Mouse (Mus musculus): ENCODE data around the gene Crb2. TPM values are rescaled to one million over a fixed set of nuclear protein-coding genes. Genes with fewer than 3 reads are reported as not detected.

The Crb2 gene
- polyA plus RNA-seq, 1 experiment from 2014 or later = 3.1 TPM

GRCm38 (mm10) chr2:37744773-37745395 is 31.2 kb upstream of the Crb2 start:
- peak; percentile 40; the same call in 1 of the 2 replicates for ATAC-seq (replicated peaks; ENCODE audit: low FRiP score, low read depth)
- no peaks in the 10 kb centered on the region for H3K36me3 ChIP-seq (ENCODE audit: insufficient read depth, low read length)
- DNase-seq (ENCODE audit: low spot score) = no peak
- no peak overlapping the region for H3K27ac ChIP-seq
- 0 out of 2 replicates have a peak, but pooled peaks cover 2% of the 10 kb centered on the region for H3K4me1 ChIP-seq (replicated peaks; ENCODE audit: insufficient read depth, low read length)
- no peak for TF ChIP-seq CTCF (IDR thresholded peaks at IDR 0.05; ENCODE audit: low read depth)
- no peak overlapping the region for H3K4me3 ChIP-seq (replicated peaks; ENCODE audit: low read depth, low read length)
- no peaks in the 10 kb centered on the region for H3K9me3 ChIP-seq (replicated peaks; ENCODE audit: low read length)
- no peaks in the 10 kb centered on the region for H3K27me3 ChIP-seq (ENCODE audit: insufficient read depth, low read length)
- whole genome bisulfite sequencing = 79% methylated on average over 10 of the region's 10 CpGs
- no peak overlapping the region for H3K4me2 ChIP-seq (ENCODE audit: low read length)
- no peak overlapping the region for H3K9ac ChIP-seq (ENCODE audit: low read depth, low read length)

- Histone ChIP-seq H3K4me2 (ENCODE audit: low read length) (no peak overlapping the region), H3K9me3 (replicated peaks; ENCODE audit: low read length) (no peaks in the 10 kb centered on the region), H3K27ac (no peak overlapping the region), H3K9ac (ENCODE audit: low read depth, low read length) (no peak overlapping the region), H3K36me3 (ENCODE audit: insufficient read depth, low read length) (no peaks in the 10 kb centered on the region), H3K4me3 (replicated peaks; ENCODE audit: low read depth, low read length) (no peak overlapping the region), H3K4me1 (replicated peaks; ENCODE audit: insufficient read depth, low read length) (0 out of 2 replicates have a peak, but pooled peaks cover 2% of the 10 kb centered on the region), H3K27me3 (ENCODE audit: insufficient read depth, low read length) (no peaks in the 10 kb centered on the region)
- TF ChIP-seq CTCF (IDR thresholded peaks at IDR 0.05; ENCODE audit: low read depth) = no peak
- WGBS = 88% methylated on average over 5 of the region's 5 CpGs
- ATAC-seq (replicated peaks; ENCODE audit: low FRiP score, low read depth) (no peak), DNase-seq (ENCODE audit: low spot score) (no peak)
Observed at GRCm38 (mm10) chr2:37746293-37747049, 29.6 kb upstream of the Crb2 start.

- no peak for DNase-seq (ENCODE audit: low spot score)
Observed at GRCm38 (mm10) chr2:37747909-37748308, 28.1 kb upstream of the Crb2 start.

GRCm38 (mm10) chr2:37748442-37749066 is 27.5 kb upstream of the Crb2 start:
- Histone ChIP-seq H3K27me3 (ENCODE audit: insufficient read depth, low read length) (no peaks in the 10 kb centered on the region), H3K4me2 (ENCODE audit: low read length) (no peak overlapping the region), H3K27ac (no peak overlapping the region), H3K4me3 (replicated peaks; ENCODE audit: low read depth, low read length) (no peak overlapping the region), H3K9me3 (replicated peaks; ENCODE audit: low read length) (no peaks in the 10 kb centered on the region), H3K4me1 (replicated peaks; ENCODE audit: insufficient read depth, low read length) (0 out of 2 replicates have a peak, but pooled peaks cover 2% of the 10 kb centered on the region), H3K9ac (ENCODE audit: low read depth, low read length) (no peak overlapping the region), H3K36me3 (ENCODE audit: insufficient read depth, low read length) (no peaks in the 10 kb centered on the region)
- DNase-seq (ENCODE audit: low spot score) (no peak), ATAC-seq (replicated peaks; ENCODE audit: low FRiP score, low read depth) (no peak)
- TF ChIP-seq CTCF (IDR thresholded peaks at IDR 0.05; ENCODE audit: low read depth) = no peak
- WGBS = 47% methylated on average over 10 of the region's 10 CpGs

More at GRCm38 (mm10) chr2:37747909-37748308, 28.1 kb upstream of the Crb2 start:
- Histone ChIP-seq H3K4me2 (ENCODE audit: low read length) (no peak overlapping the region), H3K4me1 (replicated peaks; ENCODE audit: insufficient read depth, low read length) (0 out of 2 replicates have a peak, but pooled peaks cover 2% of the 10 kb centered on the region), H3K4me3 (replicated peaks; ENCODE audit: low read depth, low read length) (no peak overlapping the region), H3K36me3 (ENCODE audit: insufficient read depth, low read length) (no peaks in the 10 kb centered on the region), H3K9me3 (replicated peaks; ENCODE audit: low read length) (no peaks in the 10 kb centered on the region), H3K9ac (ENCODE audit: low read depth, low read length) (no peak overlapping the region), H3K27ac (no peak overlapping the region), H3K27me3 (ENCODE audit: insufficient read depth, low read length) (no peaks in the 10 kb centered on the region)
- TF ChIP-seq CTCF (IDR thresholded peaks at IDR 0.05; ENCODE audit: low read depth) = no peak
- no peak for ATAC-seq (replicated peaks; ENCODE audit: low FRiP score, low read depth)
- 54% methylated on average over 2 of the region's 2 CpGs for WGBS

- H3K4me1 ChIP-seq (replicated peaks; ENCODE audit: insufficient read depth, low read length) = 0 out of 2 replicates have a peak, but pooled peaks cover 2% of the 10 kb centered on the region
- no peaks in the 10 kb centered on the region for H3K36me3 ChIP-seq (ENCODE audit: insufficient read depth, low read length)
- no peaks in the 10 kb centered on the region for H3K9me3 ChIP-seq (replicated peaks; ENCODE audit: low read length)
- H3K9ac ChIP-seq (ENCODE audit: low read depth, low read length) = no peak overlapping the region
- no peak overlapping the region for H3K4me3 ChIP-seq (replicated peaks; ENCODE audit: low read depth, low read length)
- ATAC-seq (replicated peaks; ENCODE audit: low FRiP score, low read depth) = no peak
- TF ChIP-seq CTCF (IDR thresholded peaks at IDR 0.05; ENCODE audit: low read depth) = no peak
- H3K4me2 ChIP-seq (ENCODE audit: low read length) = no peak overlapping the region
- DNase-seq (ENCODE audit: low spot score) = no peak
- WGBS = 43% methylated on average over 6 of the region's 6 CpGs
- H3K27ac ChIP-seq = no peak overlapping the region
- no peaks in the 10 kb centered on the region for H3K27me3 ChIP-seq (ENCODE audit: insufficient read depth, low read length)
Observed at GRCm38 (mm10) chr2:37749323-37749722, 26.7 kb upstream of the Crb2 start.

GRCm38 (mm10) chr2:37751114-37751513 is 24.9 kb upstream of the Crb2 start:
- no peaks in the 10 kb centered on the region for H3K9me3 ChIP-seq (replicated peaks; ENCODE audit: low read length)
- no peak for TF ChIP-seq CTCF (IDR thresholded peaks at IDR 0.05; ENCODE audit: low read depth)
- no peak overlapping the region for H3K27ac ChIP-seq
- DNase-seq (ENCODE audit: low spot score) (no peak), ATAC-seq (replicated peaks; ENCODE audit: low FRiP score, low read depth) (no peak)
- no peak overlapping the region for H3K4me2 ChIP-seq (ENCODE audit: low read length)
- 83% methylated on average over 1 of the region's 1 CpGs for WGBS
- H3K4me1 ChIP-seq (replicated peaks; ENCODE audit: insufficient read depth, low read length) = 0 out of 2 replicates have a peak, but pooled peaks cover 2% of the 10 kb centered on the region
- no peaks in the 10 kb centered on the region for H3K27me3 ChIP-seq (ENCODE audit: insufficient read depth, low read length)
- no peak overlapping the region for H3K4me3 ChIP-seq (replicated peaks; ENCODE audit: low read depth, low read length)
- H3K36me3 ChIP-seq (ENCODE audit: insufficient read depth, low read length) = no peaks in the 10 kb centered on the region
- no peak overlapping the region for H3K9ac ChIP-seq (ENCODE audit: low read depth, low read length)

Measured in kidney, postnatal 0 days (tissue).